Mouse (Mus musculus): ENCODE measurements at regions not wholly inside any gene's neighbourhood (a gene's known extent, or its start where the extent isn't known, plus 50 kb on each side); places are given as distances from the start of the nearest gene placed in this dataset.

- Histone ChIP-seq H3K79me3 (ENCODE audit: low read depth) (no peaks in the 10 kb centered on the region), H3ac (ENCODE audit: control insufficient read depth, insufficient read length, low read depth) (no peak overlapping the region), H3K79me2 (ENCODE audit: control insufficient read depth, insufficient read depth) (no peaks in the 10 kb centered on the region), H3K36me3 (ENCODE audit: control insufficient read depth, insufficient read depth) (no peaks in the 10 kb centered on the region), H3K4me3 (ENCODE audit: insufficient read depth, poor library complexity, severe bottlenecking) (no peak overlapping the region), H3K27me3 (ENCODE audit: control insufficient read depth, insufficient read depth, insufficient read length) (no peaks in the 10 kb centered on the region)
- TF ChIP-seq MYOD1 (IDR thresholded peaks at IDR 0.05; ENCODE audit: control insufficient read depth, insufficient read length, low read depth): no peak
- TF ChIP-seq CTCF (IDR thresholded peaks at IDR 0.05; ENCODE audit: control insufficient read depth, insufficient read depth, insufficient read length): no peak
- no peak for TF ChIP-seq USF1 (IDR thresholded peaks at IDR 0.05; ENCODE audit: low read depth)
- TF ChIP-seq MYOG (IDR thresholded peaks at IDR 0.05; ENCODE audit: control insufficient read depth, extremely low read depth, insufficient read length): no peak
- no peak for TF ChIP-seq MAX (IDR thresholded peaks at IDR 0.05)
- TF ChIP-seq CEBPB (IDR thresholded peaks at IDR 0.05; ENCODE audit: low read depth): no peak
- no peak for TF ChIP-seq FOSL1 (IDR thresholded peaks at IDR 0.05; ENCODE audit: insufficient read depth, low read length, poor library complexity, severe bottlenecking)
Observed at GRCm38 (mm10) chr15:96031085-96031780, 240.6 kb downstream of the Ano6 start.

- TF ChIP-seq MYOD1 (IDR thresholded peaks at IDR 0.05; ENCODE audit: control insufficient read depth, insufficient read length, low read depth): no peak
- no peak for TF ChIP-seq CTCF (IDR thresholded peaks at IDR 0.05; ENCODE audit: control insufficient read depth, insufficient read depth, insufficient read length)
- no peak for TF ChIP-seq USF1 (IDR thresholded peaks at IDR 0.05; ENCODE audit: low read depth)
- no peak for TF ChIP-seq MAX (IDR thresholded peaks at IDR 0.05)
- TF ChIP-seq MYOG (IDR thresholded peaks at IDR 0.05; ENCODE audit: control insufficient read depth, extremely low read depth, insufficient read length): no peak
- TF ChIP-seq CEBPB (IDR thresholded peaks at IDR 0.05; ENCODE audit: low read depth): no peak
- TF ChIP-seq FOSL1 (IDR thresholded peaks at IDR 0.05; ENCODE audit: insufficient read depth, low read length, poor library complexity, severe bottlenecking): no peak
- Histone ChIP-seq H3K27me3 (ENCODE audit: control insufficient read depth, insufficient read depth, insufficient read length) (no peaks in the 10 kb centered on the region), H3K4me3 (ENCODE audit: insufficient read depth, poor library complexity, severe bottlenecking) (no peak overlapping the region), H3ac (ENCODE audit: control insufficient read depth, insufficient read length, low read depth) (no peak overlapping the region), H3K36me3 (ENCODE audit: control insufficient read depth, insufficient read depth) (no peaks in the 10 kb centered on the region), H3K79me2 (ENCODE audit: control insufficient read depth, insufficient read depth) (no peaks in the 10 kb centered on the region), H3K79me3 (ENCODE audit: low read depth) (no peaks in the 10 kb centered on the region)
Observed at GRCm38 (mm10) chr15:96035273-96035672, 244.6 kb downstream of the Ano6 start.

GRCm38 (mm10) chr15:96045561-96045960 lies 241.8 kb upstream of the Arid2 start:
- Histone ChIP-seq H3K79me2 (ENCODE audit: control insufficient read depth, insufficient read depth) (no peaks in the 10 kb centered on the region), H3K79me3 (ENCODE audit: low read depth) (no peaks in the 10 kb centered on the region), H3K36me3 (ENCODE audit: control insufficient read depth, insufficient read depth) (no peaks in the 10 kb centered on the region), H3K4me3 (ENCODE audit: insufficient read depth, poor library complexity, severe bottlenecking) (no peak overlapping the region), H3ac (ENCODE audit: control insufficient read depth, insufficient read length, low read depth) (no peak overlapping the region), H3K27me3 (ENCODE audit: control insufficient read depth, insufficient read depth, insufficient read length) (peaks cover 4% of the 10 kb centered on the region)
- TF ChIP-seq MYOD1 (IDR thresholded peaks at IDR 0.05; ENCODE audit: control insufficient read depth, insufficient read length, low read depth): no peak
- no peak for TF ChIP-seq CTCF (IDR thresholded peaks at IDR 0.05; ENCODE audit: control insufficient read depth, insufficient read depth, insufficient read length)
- TF ChIP-seq USF1 (IDR thresholded peaks at IDR 0.05; ENCODE audit: low read depth): no peak
- TF ChIP-seq FOSL1 (IDR thresholded peaks at IDR 0.05; ENCODE audit: insufficient read depth, low read length, poor library complexity, severe bottlenecking): no peak
- TF ChIP-seq MAX (IDR thresholded peaks at IDR 0.05): no peak
- no peak for TF ChIP-seq CEBPB (IDR thresholded peaks at IDR 0.05; ENCODE audit: low read depth)
- no peak for TF ChIP-seq MYOG (IDR thresholded peaks at IDR 0.05; ENCODE audit: control insufficient read depth, extremely low read depth, insufficient read length)

GRCm38 (mm10) chr15:96046651-96047050 lies 240.7 kb upstream of the Arid2 start:
- Histone ChIP-seq H3K79me3 (ENCODE audit: low read depth) (no peaks in the 10 kb centered on the region), H3ac (ENCODE audit: control insufficient read depth, insufficient read length, low read depth) (no peak overlapping the region), H3K79me2 (ENCODE audit: control insufficient read depth, insufficient read depth) (no peaks in the 10 kb centered on the region), H3K4me3 (ENCODE audit: insufficient read depth, poor library complexity, severe bottlenecking) (no peak overlapping the region), H3K36me3 (ENCODE audit: control insufficient read depth, insufficient read depth) (no peaks in the 10 kb centered on the region), H3K27me3 (ENCODE audit: control insufficient read depth, insufficient read depth, insufficient read length) (peaks cover 4% of the 10 kb centered on the region)
- TF ChIP-seq MYOG (IDR thresholded peaks at IDR 0.05; ENCODE audit: control insufficient read depth, extremely low read depth, insufficient read length) (no peak), MYOD1 (IDR thresholded peaks at IDR 0.05; ENCODE audit: control insufficient read depth, insufficient read length, low read depth) (no peak), CTCF (IDR thresholded peaks at IDR 0.05; ENCODE audit: control insufficient read depth, insufficient read depth, insufficient read length) (no peak), FOSL1 (IDR thresholded peaks at IDR 0.05; ENCODE audit: insufficient read depth, low read length, poor library complexity, severe bottlenecking) (no peak), MAX (IDR thresholded peaks at IDR 0.05) (no peak), CEBPB (IDR thresholded peaks at IDR 0.05; ENCODE audit: low read depth) (no peak), USF1 (IDR thresholded peaks at IDR 0.05; ENCODE audit: low read depth) (no peak)

GRCm38 (mm10) chr15:96050416-96050815 lies 236.9 kb upstream of the Arid2 start:
- H3ac ChIP-seq (ENCODE audit: control insufficient read depth, insufficient read length, low read depth): no peak overlapping the region
- TF ChIP-seq CEBPB (IDR thresholded peaks at IDR 0.05; ENCODE audit: low read depth): no peak
- no peak for TF ChIP-seq USF1 (IDR thresholded peaks at IDR 0.05; ENCODE audit: low read depth)
- TF ChIP-seq FOSL1 (IDR thresholded peaks at IDR 0.05; ENCODE audit: insufficient read depth, low read length, poor library complexity, severe bottlenecking): no peak
- TF ChIP-seq MYOD1 (IDR thresholded peaks at IDR 0.05; ENCODE audit: control insufficient read depth, insufficient read length, low read depth): no peak
- TF ChIP-seq MAX (IDR thresholded peaks at IDR 0.05): no peak
- TF ChIP-seq MYOG (IDR thresholded peaks at IDR 0.05; ENCODE audit: control insufficient read depth, extremely low read depth, insufficient read length): no peak
- TF ChIP-seq CTCF (IDR thresholded peaks at IDR 0.05; ENCODE audit: control insufficient read depth, insufficient read depth, insufficient read length): no peak
- H3K36me3 ChIP-seq (ENCODE audit: control insufficient read depth, insufficient read depth): no peaks in the 10 kb centered on the region
- no peaks in the 10 kb centered on the region for H3K79me2 ChIP-seq (ENCODE audit: control insufficient read depth, insufficient read depth)
- H3K4me3 ChIP-seq (ENCODE audit: insufficient read depth, poor library complexity, severe bottlenecking): no peak overlapping the region
- H3K27me3 ChIP-seq (ENCODE audit: control insufficient read depth, insufficient read depth, insufficient read length): peaks cover 4% of the 10 kb centered on the region
- H3K79me3 ChIP-seq (ENCODE audit: low read depth): no peaks in the 10 kb centered on the region

Data from C2C12 (cell line).